Mouse (Mus musculus) midbrain, postnatal 0 days (tissue): Measurements from ENCODE around the gene Twf2. TPM values are rescaled to one million over a fixed set of nuclear protein-coding genes. Genes with fewer than 3 reads are reported as not detected.

Experiments
- ATAC-seq: fragments of 200-750 bp; cut with Nextera tagmentation; 2 replicates; pipeline ENCODE4 v1.8.0; 2017; ENCODE audit warnings: moderate number of reproducible peaks, mild to moderate bottlenecking, moderate TSS enrichment, moderate library complexity; ENCODE audit not compliant: low FRiP score
- DNase-seq: peaks from one replicate; pipeline ENCODE4 v3.0.0-alpha.2; 2015; ENCODE audit warnings: low spot score
- H3K27ac ChIP-seq: fragments of 300-500 bp; sonication (generic); 2 replicates; pipeline ENCODE4 v1.5.1; 2014; ENCODE audit warnings: low read depth, mild to moderate bottlenecking, low read length, mixed read lengths
- H3K27me3 ChIP-seq: fragments of 300-500 bp; sonication (generic); 2 replicates; pipeline ENCODE4 v1.6.1; 2014; ENCODE audit warnings: low read length, control low read depth, mixed read lengths; ENCODE audit not compliant: insufficient read depth
- H3K36me3 ChIP-seq: fragments of 300-500 bp; sonication (generic); 2 replicates; pipeline ENCODE4 v1.6.1; 2014; ENCODE audit warnings: low read length, control low read depth, mixed read lengths; ENCODE audit not compliant: insufficient read depth
- H3K4me1 ChIP-seq: fragments of 300-500 bp; sonication (generic); 2 replicates; pipeline ENCODE4 v1.6.1; 2014; ENCODE audit warnings: mild to moderate bottlenecking, control low read depth, antibody characterized with exemption, low read length, mixed read lengths; ENCODE audit not compliant: insufficient read depth
- H3K4me2 ChIP-seq: fragments of 300-500 bp; sonication (generic); 2 replicates; pipeline ENCODE4 v1.6.1; 2014; ENCODE audit warnings: low read depth, mild to moderate bottlenecking, low read length, mixed read lengths; ENCODE audit not compliant: poor library complexity, severe bottlenecking
- H3K4me3 ChIP-seq: fragments of 300-500 bp; sonication (generic); 2 replicates; pipeline ENCODE4 v1.5.1; 2014; ENCODE audit warnings: low read depth, mild to moderate bottlenecking, low read length, moderate library complexity
- H3K9ac ChIP-seq: fragments of 300-500 bp; sonication (generic); replicated peaks from 2 replicates; pipeline ENCODE4 v1.6.1; 2014; ENCODE audit warnings: mild to moderate bottlenecking, low read length, moderate library complexity, mixed read lengths; ENCODE audit not compliant: poor library complexity, severe bottlenecking
- H3K9me3 ChIP-seq: fragments of 300-500 bp; sonication (generic); 2 replicates; pipeline ENCODE4 v1.6.1; 2016; ENCODE audit warnings: low read length, control low read depth
- CTCF ChIP-seq: IDR thresholded peaks from 2 replicates; pipeline ENCODE4 v1.5.1; 2016; ENCODE audit warnings: antibody characterized with exemption, mild to moderate bottlenecking
- WGBS: fragments of 180-500 bp; shearing (Covaris S2); extraction: QIAGEN DNeasy Blood & Tissue Kit; methylation state at CpG from one replicate; pipeline ENCODE4 v1.1.7; 2014; 5-methylcytosine and 5-hydroxymethylcytosine counted together
- polyA plus RNA-seq: library from polyadenylated mRNA; unstranded; fragments of >200 nt; fragmentation: Nextera tagmentation; extraction: Ambion mirVana; gene quantifications from 2 replicates; pipeline ENCODE4 v1.2.1, GENCODE M21; 2015
- total RNA-seq: library from RNA; depleted of rRNA; stranded (reverse); fragments of >200 nt; gene quantifications from 2 replicates; pipeline ENCODE4 v1.2.3, GENCODE M21; 2014

The Twf2 gene
- total and polyA plus RNA-seq, 2 experiments from 2014 or later: 41.6 to 78.3 TPM

DNA sequence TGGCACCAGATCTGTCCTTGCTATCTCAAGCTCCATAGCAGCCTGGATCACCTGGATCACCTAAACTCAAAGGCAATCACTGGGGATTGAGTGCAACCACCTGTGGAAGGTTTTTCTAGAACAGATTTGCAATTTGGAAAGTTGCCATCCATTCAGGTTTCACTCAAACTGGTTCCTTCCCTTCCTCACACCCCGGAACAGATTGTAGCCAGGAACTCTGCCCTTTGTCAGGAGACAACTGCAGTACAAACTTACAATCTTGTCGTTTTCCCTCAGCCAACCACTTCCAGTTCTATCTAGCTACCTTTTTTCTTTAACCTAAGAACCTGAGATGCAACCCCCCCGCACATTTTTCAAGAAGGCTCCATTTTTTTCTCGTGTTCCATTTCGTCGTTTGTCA, 33.0 kb upstream of the Twf2 start:
- H3K27ac ChIP-seq: peak overlapping the region; percentile 98
- no peaks in the 10 kb centered on the region for H3K36me3 ChIP-seq
- no peaks in the 10 kb centered on the region for H3K9me3 ChIP-seq
- WGBS: 43% methylated on average over 6 of the region's 6 CpGs
- DNase-seq (no peak), ATAC-seq (no peak)
- no peaks in the 10 kb centered on the region for H3K27me3 ChIP-seq
- peaks cover 20% of the 10 kb centered on the region for H3K4me1 ChIP-seq
- no peak for TF ChIP-seq CTCF
- H3K9ac ChIP-seq: peak overlapping the region; percentile 96; the same call in 1 of the 2 replicates
- peak overlapping the region; percentile 98; the same call in 1 of the 2 replicates for H3K4me3 ChIP-seq
- H3K4me2 ChIP-seq: peak overlapping the region; percentile 72

DNA sequence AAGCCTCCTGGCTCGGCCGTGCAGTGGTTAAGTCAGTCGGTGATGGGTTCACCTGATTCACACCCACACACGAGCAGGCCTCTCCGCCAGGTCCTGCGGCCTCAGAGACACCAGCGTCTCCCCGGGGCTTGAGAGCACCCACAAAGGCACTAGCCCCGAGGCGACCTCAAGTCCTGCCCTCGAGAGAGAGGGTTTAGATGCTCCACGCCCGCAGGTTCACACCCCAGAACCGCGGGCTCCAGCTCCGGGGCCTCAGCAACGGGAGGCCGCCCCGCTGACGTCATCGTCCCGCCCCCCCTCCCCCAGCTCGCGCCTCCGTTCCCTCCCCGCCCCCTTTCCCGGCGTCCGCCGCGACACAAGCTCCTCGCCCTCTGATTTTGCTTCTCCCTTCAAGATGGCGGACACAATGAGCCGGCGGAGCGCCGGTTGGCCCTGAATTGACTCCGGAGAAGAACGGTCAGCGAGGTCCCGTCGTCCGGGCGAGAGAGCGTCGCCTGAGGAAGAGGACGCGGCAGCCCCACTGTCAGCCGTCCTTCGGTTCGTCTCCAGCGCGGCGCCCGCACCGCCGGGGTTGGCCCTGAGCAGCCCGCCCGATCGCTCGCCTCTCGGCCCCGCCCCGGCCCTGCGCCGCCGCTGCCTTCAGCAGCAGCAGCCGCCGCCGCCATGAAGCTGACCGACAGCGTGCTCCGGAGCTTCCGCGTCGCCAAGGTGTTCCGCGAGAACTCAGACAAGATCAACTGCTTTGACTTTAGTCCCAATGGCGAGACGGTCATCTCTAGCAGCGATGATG, 32.2 kb upstream of the Twf2 start, which contains the start of gene Wdr82:
Wdr82 (plus strand) TSS at position 373 of the 790 bp plus-strand sequence.
- Histone ChIP-seq H3K4me2 (peak within 1 kb of the TSS; percentile 72), H3K9ac (peak within 1 kb of the TSS; percentile 96), H3K27ac (peak within 1 kb of the TSS; percentile 98), H3K9me3 (no peaks in the 10 kb centered on the region), H3K4me3 (peak within 1 kb of the TSS; percentile 98), H3K36me3 (no peaks in the 10 kb centered on the region), H3K27me3 (no peaks in the 10 kb centered on the region), H3K4me1 (peaks cover 23% of the 10 kb centered on the region)
- ATAC-seq: peak; percentile 92
- no peak for TF ChIP-seq CTCF
- peak; percentile 91 for DNase-seq
- under 1% methylated on average over 77 of the region's 81 CpGs for WGBS

DNA sequence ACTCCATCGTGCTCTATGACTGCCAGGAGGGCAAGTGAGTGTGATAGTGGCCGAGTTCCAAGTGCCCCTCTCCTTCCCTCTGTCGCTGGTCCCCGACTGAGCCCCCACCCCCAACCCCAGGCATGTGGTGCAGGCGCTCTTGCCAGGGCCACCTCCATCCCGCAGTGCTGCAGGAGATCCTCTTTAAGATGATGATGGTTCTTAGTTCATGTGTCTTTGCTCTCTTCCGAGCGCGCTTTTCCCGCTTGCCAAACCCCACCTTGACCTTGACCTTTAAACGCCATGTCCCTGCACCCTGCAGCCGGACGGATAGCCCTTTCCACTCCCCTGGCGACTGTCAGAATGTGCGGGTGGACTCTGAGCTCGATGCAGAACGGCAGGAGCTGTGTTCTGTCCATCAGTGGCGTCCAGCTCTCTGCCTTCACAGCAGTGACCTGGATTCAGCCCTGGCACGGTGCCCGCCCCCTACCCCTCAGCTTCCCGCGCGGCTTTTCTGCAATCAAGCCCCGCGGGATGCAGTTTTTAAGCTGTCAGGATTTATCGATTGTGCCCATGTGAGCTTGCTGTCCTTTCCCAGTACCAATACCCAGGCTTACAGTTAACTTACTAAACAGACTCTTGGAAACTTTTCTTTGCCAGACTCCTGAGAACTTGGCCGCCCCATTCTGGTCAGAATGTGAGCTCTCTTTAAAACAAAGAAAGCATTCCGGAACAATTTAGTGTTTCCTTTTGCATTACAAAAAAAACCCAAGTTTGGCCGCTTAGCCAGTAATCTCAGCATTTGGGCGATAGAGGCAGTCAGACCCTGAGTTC, 31.4 kb upstream of the Twf2 start:
- DNase-seq: peak; percentile 58
- under 1% methylated on average over 30 of the region's 30 CpGs for WGBS

DNA sequence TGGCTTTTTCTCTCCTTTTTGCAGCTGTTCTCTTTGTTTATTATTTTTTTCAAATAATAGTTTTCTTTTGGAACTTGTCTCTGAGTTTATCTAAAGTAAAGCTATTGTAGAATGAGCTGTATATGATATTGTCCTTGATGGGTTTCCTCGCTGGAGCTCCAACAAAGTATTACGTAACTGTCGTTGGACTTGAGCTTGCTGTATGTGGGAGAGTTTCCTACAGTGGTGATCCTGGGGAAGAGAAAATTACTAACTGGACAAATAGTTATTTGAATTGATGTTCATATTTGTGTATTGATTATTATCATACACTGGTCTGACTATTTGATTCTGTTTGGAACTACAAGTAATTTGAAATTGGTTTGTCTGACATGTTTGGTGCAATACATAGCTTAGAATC, 30.4 kb upstream of the Twf2 start:
- Histone ChIP-seq H3K9me3 (no peaks in the 10 kb centered on the region), H3K36me3 (peaks cover 8% of the 10 kb centered on the region), H3K27me3 (no peaks in the 10 kb centered on the region), H3K4me3 (peak overlapping the region; percentile 98), H3K27ac (no peak overlapping the region), H3K9ac (0 out of 2 replicates have a peak overlapping the region, but pooled peaks have one; percentile 96), H3K4me2 (peak overlapping the region; percentile 72), H3K4me1 (peaks cover 23% of the 10 kb centered on the region)
- DNase-seq: no peak
- TF ChIP-seq CTCF: no peak
- no peak for ATAC-seq
- 10% methylated on average over 3 of the region's 3 CpGs for WGBS

More for the DNA sequence above, 31.4 kb upstream of the Twf2 start:
- Histone ChIP-seq H3K27me3 (no peaks in the 10 kb centered on the region), H3K4me3 (peak overlapping the region; percentile 98), H3K9ac (peak overlapping the region; percentile 96), H3K36me3 (0 out of 2 replicates have a peak, but pooled peaks cover 2% of the 10 kb centered on the region), H3K4me2 (peak overlapping the region; percentile 72), H3K9me3 (no peaks in the 10 kb centered on the region), H3K4me1 (peaks cover 23% of the 10 kb centered on the region), H3K27ac (peak overlapping the region; percentile 98)
- ATAC-seq: peak; percentile 63; the same call in 1 of the 2 replicates
- TF ChIP-seq CTCF: no peak

DNA sequence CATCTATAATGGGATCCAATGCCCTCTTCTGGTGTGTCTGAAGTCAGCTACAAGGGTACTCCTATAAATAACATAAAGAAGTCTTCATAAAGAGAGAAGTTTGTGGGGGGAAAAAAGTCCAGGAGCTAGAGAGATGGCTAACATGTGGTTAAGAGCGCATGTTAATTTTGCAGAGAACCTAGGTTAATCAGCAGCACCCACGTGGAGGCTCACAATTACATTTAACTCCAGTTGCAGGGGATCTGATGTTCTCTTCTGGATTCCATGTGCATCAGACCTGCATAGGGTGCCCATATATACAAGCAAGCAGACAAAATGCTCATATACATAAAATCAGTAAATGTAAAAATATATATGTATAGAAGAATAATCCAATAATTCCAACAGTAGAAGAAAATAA, 29.5 kb upstream of the Twf2 start:
- peak overlapping the region; percentile 72 for H3K4me2 ChIP-seq
- peak overlapping the region; percentile 98 for H3K4me3 ChIP-seq
- no peak for TF ChIP-seq CTCF
- H3K27ac ChIP-seq: no peak overlapping the region
- ATAC-seq (no peak), DNase-seq (no peak)
- peaks cover 23% of the 10 kb centered on the region for H3K4me1 ChIP-seq
- H3K9ac ChIP-seq: no peak overlapping the region
- H3K27me3 ChIP-seq: no peaks in the 10 kb centered on the region
- no peaks in the 10 kb centered on the region for H3K9me3 ChIP-seq
- 58% methylated on average over 2 of the region's 2 CpGs for WGBS
- peaks cover 13% of the 10 kb centered on the region for H3K36me3 ChIP-seq
